Mouse (Mus musculus) kidney, postnatal 0 days (tissue): ENCODE results near the gene Cd72. TPM values are rescaled to one million over a fixed set of nuclear protein-coding genes. Genes with fewer than 3 reads are reported as not detected.

ENCODE experiments used
- ATAC-seq: fragments of 200-750 bp; cut with Nextera tagmentation; replicated peaks from 2 replicates; pipeline ENCODE4 v1.8.0; 2017; ENCODE audit warnings: low read depth, moderate number of reproducible peaks, moderate TSS enrichment, moderate library complexity; ENCODE audit not compliant: low FRiP score
- DNase-seq: peaks from one replicate; pipeline ENCODE4 v3.0.0-alpha.2; 2016; ENCODE audit warnings: low spot score
- H3K27ac ChIP-seq: fragments of 300-500 bp; sonication (generic); 2 replicates; pipeline ENCODE4 v1.5.1; 2014; ENCODE audit warnings: mild to moderate bottlenecking
- H3K27me3 ChIP-seq: fragments of 300-500 bp; sonication (generic); 2 replicates; pipeline ENCODE4 v1.6.1; 2014; ENCODE audit warnings: low read length, mixed read lengths; ENCODE audit not compliant: insufficient read depth
- H3K36me3 ChIP-seq: fragments of 300-500 bp; sonication (generic); 2 replicates; pipeline ENCODE4 v1.6.1; 2014; ENCODE audit warnings: low read length, mixed read lengths; ENCODE audit not compliant: insufficient read depth
- H3K4me1 ChIP-seq: fragments of 300-500 bp; sonication (generic); replicated peaks from 2 replicates; pipeline ENCODE4 v1.6.1; 2014; ENCODE audit warnings: antibody characterized with exemption, low read length, mixed read lengths; ENCODE audit not compliant: insufficient read depth
- H3K4me2 ChIP-seq: fragments of 300-500 bp; sonication (generic); 2 replicates; pipeline ENCODE4 v1.6.1; 2014; ENCODE audit warnings: mild to moderate bottlenecking, low read length, moderate library complexity, mixed read lengths
- H3K4me3 ChIP-seq: fragments of 300-500 bp; sonication (generic); replicated peaks from 2 replicates; pipeline ENCODE4 v1.5.1; 2014; ENCODE audit warnings: low read depth, low read length
- H3K9ac ChIP-seq: fragments of 300-500 bp; sonication (generic); 2 replicates; pipeline ENCODE4 v1.6.1; 2014; ENCODE audit warnings: low read depth, low read length
- H3K9me3 ChIP-seq: fragments of 300-500 bp; sonication (generic); replicated peaks from 2 replicates; pipeline ENCODE4 v1.6.1; 2016; ENCODE audit warnings: low read length, inconsistent platforms, mixed read lengths
- CTCF ChIP-seq: IDR thresholded peaks from 2 replicates; pipeline ENCODE4 v1.5.1; 2016; ENCODE audit warnings: antibody characterized with exemption, low read depth, mild to moderate bottlenecking, moderate library complexity
- WGBS: fragments of 180-500 bp; shearing (Covaris S2); extraction: QIAGEN DNeasy Blood & Tissue Kit; methylation state at CpG from one replicate; pipeline ENCODE4 v1.1.7; 2014; 5-methylcytosine and 5-hydroxymethylcytosine counted together
- polyA plus RNA-seq: library from polyadenylated mRNA; unstranded; fragments of >200 nt; fragmentation: Nextera tagmentation; extraction: Ambion mirVana; gene quantifications from 2 replicates; pipeline ENCODE4 v1.2.1, GENCODE M21; 2015

Cd72 gene
- polyA plus RNA-seq, 1 experiment from 2014 or later = 5.0 TPM

DNA sequence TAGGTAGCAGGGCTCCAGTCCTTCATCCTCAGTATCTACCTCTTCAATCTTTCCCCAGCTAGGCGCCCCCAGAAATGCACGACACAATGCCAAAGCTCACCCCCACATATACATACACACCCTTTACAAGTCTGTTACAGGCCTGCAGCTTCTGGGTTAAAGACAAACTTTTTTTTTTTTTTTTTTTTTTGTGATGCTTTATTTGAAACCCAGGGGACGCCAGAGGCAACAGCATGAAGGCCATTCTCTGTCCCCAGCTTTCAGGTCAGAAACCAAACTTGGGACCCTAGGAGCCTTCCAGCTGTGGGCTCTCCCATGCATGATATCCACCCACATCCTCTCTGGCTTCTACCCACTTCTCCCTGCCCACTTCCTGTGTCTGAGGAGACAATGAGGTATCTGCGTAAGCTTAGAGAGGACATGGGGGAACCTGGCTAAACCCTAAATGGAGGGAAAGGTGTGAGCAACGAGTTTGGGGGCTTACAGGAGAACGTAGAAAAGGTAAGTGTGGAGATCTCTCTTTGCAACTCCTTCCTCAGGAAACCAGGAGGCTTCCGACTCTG is 27.5 kb upstream of the Cd72 start:
- ATAC-seq = no peak
- H3K27ac ChIP-seq = no peak overlapping the region
- WGBS = 75% methylated on average over 7 of the region's 7 CpGs
- no peaks in the 10 kb centered on the region for H3K9me3 ChIP-seq
- no peaks in the 10 kb centered on the region for H3K4me1 ChIP-seq
- TF ChIP-seq CTCF = no peak
- H3K36me3 ChIP-seq = no peaks in the 10 kb centered on the region
- H3K4me2 ChIP-seq = no peak overlapping the region
- H3K27me3 ChIP-seq = no peaks in the 10 kb centered on the region
- no peak overlapping the region for H3K4me3 ChIP-seq
- DNase-seq = no peak
- no peak overlapping the region for H3K9ac ChIP-seq

DNA sequence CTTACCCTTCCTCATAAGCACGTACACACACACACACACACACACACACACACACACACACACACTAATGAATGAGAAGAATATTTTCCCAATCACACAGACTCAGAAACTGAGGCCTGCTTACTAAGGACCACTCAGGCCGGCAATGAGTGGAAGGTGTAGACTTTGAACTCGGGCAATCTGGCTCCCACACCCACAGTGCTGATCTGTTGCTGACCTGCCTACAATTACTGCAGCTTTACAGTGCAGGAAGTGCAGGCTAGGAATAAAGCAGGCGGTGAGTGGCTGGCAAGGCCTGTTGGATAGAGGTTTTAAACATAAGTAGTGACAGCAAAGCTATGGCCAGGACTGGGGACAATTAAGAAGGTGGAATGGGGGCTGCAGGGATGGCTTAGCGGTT is 26.6 kb upstream of the Cd72 start:
- Histone ChIP-seq H3K27me3 (no peaks in the 10 kb centered on the region), H3K27ac (no peak overlapping the region), H3K4me1 (no peaks in the 10 kb centered on the region), H3K9ac (no peak overlapping the region), H3K4me3 (no peak overlapping the region), H3K9me3 (no peaks in the 10 kb centered on the region), H3K36me3 (no peaks in the 10 kb centered on the region), H3K4me2 (no peak overlapping the region)
- TF ChIP-seq CTCF = no peak
- 83% methylated on average over 5 of the region's 5 CpGs for WGBS
- DNase-seq (no peak), ATAC-seq (no peak)

DNA sequence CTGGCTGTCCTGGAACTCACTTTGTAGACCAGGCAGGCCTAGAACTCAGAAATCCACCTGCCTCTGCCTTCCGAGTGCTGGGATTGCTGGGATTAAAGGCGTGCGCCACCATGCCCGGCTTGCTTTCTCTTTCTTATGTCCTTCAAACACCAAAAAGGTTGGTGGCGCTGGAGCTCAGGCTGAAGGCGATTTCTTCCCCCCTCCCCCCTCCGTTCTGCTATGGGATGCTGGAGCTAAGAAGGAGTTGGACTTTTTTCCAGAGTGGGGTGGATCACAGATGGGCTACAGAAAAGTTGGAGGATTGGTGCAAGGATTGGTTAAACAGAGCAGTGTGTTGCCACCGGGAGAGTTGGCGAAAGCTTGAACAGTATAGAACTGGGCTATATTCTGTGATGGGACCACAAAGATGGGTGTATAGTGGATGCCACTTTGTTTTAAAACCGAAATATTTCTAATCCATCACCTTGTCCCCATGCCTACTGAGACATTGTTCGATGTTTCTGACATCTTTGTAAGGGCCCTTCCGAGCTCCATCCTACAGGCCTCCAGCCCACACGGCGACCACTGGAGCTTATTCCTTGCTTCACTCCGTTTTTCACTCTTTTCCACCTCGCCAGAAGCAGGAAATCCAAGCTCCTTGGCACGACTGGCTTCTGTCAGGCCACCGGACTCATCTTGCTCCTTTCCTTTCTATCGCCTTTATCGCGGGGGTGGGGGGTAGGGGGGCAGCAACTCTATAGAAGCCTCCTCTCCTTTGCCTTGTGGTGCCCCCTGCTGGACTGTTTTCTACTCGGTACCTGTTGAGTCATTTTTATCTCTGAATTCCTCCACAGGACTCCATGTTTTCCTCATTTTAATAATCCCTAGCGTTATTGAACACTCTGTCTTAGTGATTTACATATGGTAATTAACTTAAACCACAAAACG is 24.7 kb upstream of the Cd72 start:
- peak; percentile 77 for TF ChIP-seq CTCF
- no peak overlapping the region for H3K27ac ChIP-seq

DNA sequence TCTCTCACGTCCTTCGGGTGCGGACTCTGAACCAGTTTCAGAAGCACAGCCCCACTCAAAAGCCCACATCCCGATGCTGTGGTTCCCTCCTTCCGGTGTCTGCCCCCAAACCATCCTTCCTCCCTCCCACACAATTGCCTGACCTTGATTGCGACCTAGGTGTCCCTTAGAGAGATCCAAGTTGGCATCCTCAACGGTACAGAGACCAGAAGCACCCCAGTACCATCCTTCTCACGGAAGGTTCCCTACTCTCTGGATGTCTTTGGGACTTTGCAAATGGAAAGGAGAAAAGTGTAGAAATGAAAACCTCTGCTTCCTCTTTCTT is 24.1 kb upstream of the Cd72 start:
- H3K27ac ChIP-seq = no peak overlapping the region
- H3K4me2 ChIP-seq = peak overlapping the region; percentile 50
- H3K4me1 ChIP-seq = no peaks in the 10 kb centered on the region
- TF ChIP-seq CTCF = no peak
- 50% methylated on average over 8 of the region's 8 CpGs for WGBS
- no peak for DNase-seq
- ATAC-seq = peak; percentile 25; the same call in 1 of the 2 replicates
- H3K36me3 ChIP-seq = no peaks in the 10 kb centered on the region
- 0 out of 2 replicates have a peak overlapping the region, but pooled peaks have one; percentile 23 for H3K9ac ChIP-seq
- no peaks in the 10 kb centered on the region for H3K9me3 ChIP-seq
- peak overlapping the region; percentile 24 for H3K4me3 ChIP-seq
- H3K27me3 ChIP-seq = no peaks in the 10 kb centered on the region

More for the DNA sequence above, 24.7 kb upstream of the Cd72 start:
- Histone ChIP-seq H3K9ac (no peak overlapping the region), H3K4me2 (peak overlapping the region; percentile 40; the same call in 1 of the 2 replicates), H3K4me1 (no peaks in the 10 kb centered on the region), H3K4me3 (no peak overlapping the region), H3K27me3 (no peaks in the 10 kb centered on the region), H3K9me3 (no peaks in the 10 kb centered on the region), H3K36me3 (no peaks in the 10 kb centered on the region)
- DNase-seq (peak; percentile 85), ATAC-seq (no peak)
- WGBS = 49% methylated on average over 24 of the region's 24 CpGs

DNA sequence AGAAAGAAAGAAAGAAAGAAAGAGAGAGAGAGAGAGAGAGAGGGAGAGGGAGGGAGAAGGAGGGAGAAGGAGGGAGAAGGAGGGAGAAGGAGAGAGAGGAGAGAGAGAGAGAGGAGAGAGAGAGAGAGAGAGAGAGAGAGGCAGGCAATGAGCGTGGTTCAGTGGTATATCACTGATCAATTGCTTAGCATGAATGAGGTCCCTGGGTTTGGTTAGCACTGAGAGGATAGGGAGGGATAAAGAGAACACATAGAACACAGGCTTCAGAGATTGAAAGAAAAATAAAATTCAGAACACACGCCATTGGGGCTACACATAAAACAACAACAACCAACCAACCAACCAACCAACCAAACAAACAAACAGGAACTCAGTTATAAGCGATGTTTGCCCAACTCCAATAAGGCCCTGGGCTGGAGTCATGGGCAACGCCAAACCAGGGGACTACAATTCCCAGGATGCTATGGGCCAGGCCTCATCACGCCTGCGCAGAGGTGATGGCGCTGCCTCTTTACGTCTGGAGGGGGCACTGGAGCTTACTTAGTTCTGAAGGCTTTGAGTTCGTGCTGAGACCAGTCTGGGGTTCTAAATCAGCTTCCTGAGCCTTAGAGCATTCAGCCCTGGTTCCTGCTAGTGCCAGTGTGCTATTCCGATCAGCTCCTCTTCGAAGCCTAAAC is 23.6 kb upstream of the Cd72 start:
- H3K27me3 ChIP-seq = no peaks in the 10 kb centered on the region
- no peaks in the 10 kb centered on the region for H3K9me3 ChIP-seq
- peak overlapping the region; percentile 24 for H3K4me3 ChIP-seq
- peak; percentile 68 for TF ChIP-seq CTCF
- WGBS = 16% methylated on average over 11 of the region's 11 CpGs
- peak; percentile 96 for DNase-seq
- ATAC-seq = peak; percentile 90
- H3K4me2 ChIP-seq = peak overlapping the region; percentile 50
- 0 out of 2 replicates have a peak overlapping the region, but pooled peaks have one; percentile 23 for H3K9ac ChIP-seq
- no peaks in the 10 kb centered on the region for H3K36me3 ChIP-seq
- H3K4me1 ChIP-seq = no peaks in the 10 kb centered on the region
- H3K27ac ChIP-seq = no peak overlapping the region

DNA sequence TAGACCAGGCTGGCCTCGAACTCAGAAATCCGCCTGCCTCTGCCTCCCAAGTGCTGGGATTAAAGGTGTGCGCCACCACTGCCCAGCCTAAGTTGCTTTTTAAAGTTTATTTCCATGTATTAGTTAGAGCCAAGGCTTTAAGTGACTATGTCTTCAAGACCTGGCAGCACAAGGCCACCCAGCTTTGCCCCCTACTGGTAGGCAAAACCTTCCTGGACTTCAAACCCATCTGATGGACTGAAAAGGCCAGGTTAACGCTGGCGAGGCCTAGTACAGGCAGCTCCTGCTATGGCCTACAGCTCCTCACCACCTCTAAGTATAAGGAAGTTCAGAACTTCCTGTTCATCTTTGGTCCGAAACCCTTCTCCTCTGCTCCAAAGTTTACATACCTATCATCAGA is 22.2 kb upstream of the Cd72 start:
- Histone ChIP-seq H3K4me2 (no peak overlapping the region), H3K27me3 (no peaks in the 10 kb centered on the region), H3K4me1 (no peaks in the 10 kb centered on the region), H3K9ac (no peak overlapping the region), H3K9me3 (no peaks in the 10 kb centered on the region), H3K4me3 (no peak overlapping the region), H3K36me3 (no peaks in the 10 kb centered on the region), H3K27ac (no peak overlapping the region)
- WGBS = 86% methylated on average over 6 of the region's 6 CpGs
- DNase-seq = no peak
- peak; percentile 32; the same call in 1 of the 2 replicates for TF ChIP-seq CTCF
- no peak for ATAC-seq
